Mouse (Mus musculus) spleen, postnatal 0 days (tissue): ENCODE results near the gene St14. TPM values are rescaled to one million over a fixed set of nuclear protein-coding genes. Genes with fewer than 3 reads are reported as not detected.

Experiments
- polyA plus RNA-seq: library from polyadenylated mRNA; unstranded; fragments of >200 nt; fragmentation: Nextera tagmentation; extraction: Ambion mirVana; gene quantifications from 2 replicates; pipeline ENCODE4 v1.2.1, GENCODE M21; 2015

St14 gene
- polyA plus RNA-seq, result 1.00 and 1.2 TPM in 2 replicates

DNA sequence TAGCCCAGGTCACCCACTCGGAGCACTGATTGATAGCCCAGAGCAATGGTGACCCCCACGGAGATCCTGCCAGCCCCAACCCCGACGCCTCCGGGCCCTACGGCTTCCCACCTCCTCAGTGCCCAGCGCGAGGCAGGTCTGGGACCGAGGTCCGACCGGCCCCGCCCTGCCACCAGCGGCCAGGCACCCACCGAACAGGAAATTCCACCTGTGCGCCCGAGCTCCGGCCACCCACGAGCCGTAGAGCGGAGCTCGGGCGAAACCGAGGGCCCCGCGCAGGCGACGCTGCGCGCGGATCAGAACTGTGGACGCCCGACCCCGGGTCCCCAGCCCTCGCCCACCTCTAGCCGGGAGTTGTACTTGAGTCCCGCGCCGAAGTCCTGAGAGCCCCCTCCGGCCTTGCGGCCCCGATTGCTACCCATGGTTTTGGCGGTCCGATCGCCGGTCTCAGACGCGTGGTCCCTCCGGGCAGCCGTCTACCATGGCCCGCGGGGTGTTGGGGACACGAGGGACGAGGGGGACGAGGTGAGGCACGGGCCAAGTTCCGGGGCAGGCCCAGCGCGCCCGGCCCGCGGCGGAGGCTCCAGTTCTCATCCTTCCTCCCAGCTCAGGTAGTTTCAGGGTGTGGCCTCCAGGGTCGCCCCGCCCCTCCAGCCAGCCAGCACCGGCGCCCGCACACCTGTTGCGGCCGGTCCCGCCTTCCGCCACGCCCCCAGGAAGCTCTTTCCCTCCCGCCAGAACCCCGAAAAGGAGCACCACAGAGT lies at the start of gene St14:
Gene St14 (minus strand): TSS at position 649 of the 764 bp plus-strand sequence.

Other genes with a start within 250 kb of the St14 start
- gene Adamts15, start 209.4 kb downstream of the St14 start, polyA plus RNA-seq, result 2.8 and 3.8 TPM in 2 replicates
- 1.7 and 1.8 TPM in 2 replicates for gene Adamts8, start 189.3 kb downstream of the St14 start, polyA plus RNA-seq
- gene Zbtb44, start 101.2 kb downstream of the St14 start, polyA plus RNA-seq, result 6.9 and 7.6 TPM in 2 replicates
- gene Aplp2, start 80.0 kb upstream of the St14 start, polyA plus RNA-seq, result 199 and 214 TPM in 2 replicates
- gene Prdm10, start 148.7 kb upstream of the St14 start, polyA plus RNA-seq, result 2.0 TPM in 2 replicates